Mouse (Mus musculus) erythroblast, adult 5-6 weeks (primary cell): Measurements from ENCODE around the gene Dis3l2. TPM values are rescaled to one million over a fixed set of nuclear protein-coding genes. Genes with fewer than 3 reads are reported as not detected.
A peak's percentile ranks its signal among the peaks of the same experiment; 100 is the strongest.

Source experiments
- ATAC-seq: replicated peaks from 2 replicates; pipeline ENCODE4 v1.8.0; 2016; ENCODE audit warnings: moderate number of reproducible peaks, mild to moderate bottlenecking, moderate TSS enrichment, inconsistent platforms; ENCODE audit not compliant: poor library complexity, low FRiP score, severe bottlenecking
- total RNA-seq, 2 experiments: library from RNA; stranded (forward) in 1 of 2; stranded (reverse) in 1 of 2; fragments of 150-400 nt in 1 of 2; fragments of 200-764, 138-1000 nt in 1 of 2; gene quantifications; 2 replicates each; pipeline versions ENCODE4 v1.2.3 to v1.2.4; 2015 to 2017; ENCODE audit warnings: low replicate concordance in 2 of 2

Dis3l2 gene
- total RNA-seq, 2 experiments from 2014 or later = 3.6 to 5.0 TPM

DNA sequence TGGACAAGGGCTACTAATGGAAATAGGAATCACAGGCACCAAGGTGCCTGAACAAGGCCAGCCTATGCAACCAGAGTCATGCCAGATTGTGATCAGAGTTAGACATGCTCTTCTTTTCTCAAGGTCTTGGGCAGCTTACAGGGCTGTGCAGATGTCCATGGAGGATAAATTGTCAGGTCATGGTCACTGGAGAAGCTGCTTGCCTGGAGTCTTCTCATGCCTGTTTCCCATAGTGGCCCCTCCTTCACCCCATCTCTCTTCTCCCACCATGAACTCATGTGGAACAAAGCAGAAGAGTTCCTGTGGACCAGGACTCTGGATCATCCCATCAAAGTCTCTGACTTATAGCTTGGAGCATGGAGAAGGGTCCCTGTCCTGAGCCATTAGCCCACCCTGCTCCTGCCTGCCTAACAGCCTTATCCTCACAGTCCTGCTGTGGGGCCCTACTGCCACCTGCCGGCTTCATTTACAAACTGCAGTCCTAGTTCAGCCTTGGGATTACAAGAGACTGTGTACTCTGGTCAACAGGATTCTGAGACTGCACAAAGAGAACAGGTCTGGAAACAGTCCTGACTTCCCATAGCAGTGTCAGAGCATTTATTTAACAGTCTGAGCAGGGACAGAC is 338.3 kb downstream of the Dis3l2 start:
- peak; percentile 59; the same call in 1 of the 2 replicates for ATAC-seq

- ATAC-seq = no peak
These were observed 346.5 kb downstream of the Dis3l2 start for GRCm38 (mm10) chr1:87050072-87050471.

DNA sequence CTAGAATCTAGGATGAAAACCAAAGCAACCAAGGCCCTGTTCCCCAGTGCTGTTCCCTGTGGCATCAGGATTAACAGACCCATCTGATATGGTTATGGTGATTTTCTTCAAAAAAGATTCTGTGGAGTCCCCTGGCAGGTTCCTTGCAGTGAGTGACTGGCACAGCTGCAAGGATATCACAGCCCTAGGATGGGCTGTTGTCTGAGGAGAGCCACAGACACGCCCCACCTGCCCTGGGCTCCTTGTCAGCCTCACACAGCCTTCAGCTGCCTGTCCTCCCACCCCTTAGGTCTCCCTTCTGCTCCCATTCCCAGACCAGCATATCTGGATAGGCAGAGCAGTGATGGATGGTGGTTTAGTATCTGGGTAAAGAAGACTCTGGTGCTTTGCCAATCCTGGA is 347.1 kb downstream of the Dis3l2 start:
- no peak for ATAC-seq

GRCm38 (mm10) chr1:87051369-87051768 is 347.8 kb downstream of the Dis3l2 start:
- no peak for ATAC-seq

GRCm38 (mm10) chr1:87057075-87057474 is 353.5 kb downstream of the Dis3l2 start:
- ATAC-seq = no peak

DNA sequence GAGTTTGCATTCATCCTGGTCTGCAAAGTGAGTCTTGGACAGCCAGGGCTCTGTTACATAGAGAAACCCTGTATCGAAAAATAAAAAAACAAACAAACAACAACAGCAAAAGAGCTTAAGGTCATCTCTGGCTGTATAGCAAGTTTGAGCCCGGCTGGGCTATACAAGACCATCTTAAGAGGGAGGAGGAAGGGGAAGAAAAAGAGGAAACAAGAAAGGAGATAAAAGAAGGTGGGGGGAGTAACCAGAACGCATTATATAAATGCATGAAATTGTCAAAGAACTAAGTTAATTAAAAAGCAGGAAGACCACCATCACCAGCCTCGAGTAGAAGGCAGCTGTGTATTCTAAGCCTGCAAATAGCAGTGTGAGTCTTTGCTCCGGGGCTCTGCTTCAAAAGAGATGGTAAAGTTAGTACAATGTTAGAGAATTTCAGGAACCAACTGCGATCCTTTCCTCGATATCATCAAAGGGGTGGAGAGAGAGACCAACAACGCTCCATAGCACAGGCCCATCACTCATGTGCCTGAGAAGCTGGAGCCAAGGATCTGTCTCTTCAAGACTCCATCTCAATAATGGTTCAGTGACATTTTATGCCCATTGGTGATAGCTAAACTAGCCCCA is 355.5 kb downstream of the Dis3l2 start:
- ATAC-seq = no peak

GRCm38 (mm10) chr1:87060913-87061312 is 357.3 kb downstream of the Dis3l2 start:
- no peak for ATAC-seq

DNA sequence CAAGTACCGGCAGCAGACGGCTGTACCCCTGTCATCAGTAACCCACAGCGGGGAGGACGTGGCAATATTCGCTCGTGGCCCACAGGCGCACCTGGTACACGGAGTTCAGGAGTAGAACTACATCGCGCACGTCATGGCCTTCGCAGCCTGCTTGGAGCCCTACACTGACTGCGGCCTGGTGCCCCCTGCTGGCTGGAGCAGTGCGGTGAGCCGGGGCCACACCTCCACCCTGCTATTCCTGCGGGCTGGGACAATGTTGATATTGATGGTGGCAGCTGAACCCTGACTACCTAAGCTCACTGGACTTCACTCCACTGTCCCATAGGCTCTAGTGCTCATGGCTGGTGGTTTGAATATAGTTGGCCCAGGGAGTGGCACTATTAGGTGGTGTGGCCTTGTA is 367.1 kb downstream of the Dis3l2 start:
- ATAC-seq = 0 out of 2 replicates have a peak, but pooled peaks have one; percentile 59

DNA sequence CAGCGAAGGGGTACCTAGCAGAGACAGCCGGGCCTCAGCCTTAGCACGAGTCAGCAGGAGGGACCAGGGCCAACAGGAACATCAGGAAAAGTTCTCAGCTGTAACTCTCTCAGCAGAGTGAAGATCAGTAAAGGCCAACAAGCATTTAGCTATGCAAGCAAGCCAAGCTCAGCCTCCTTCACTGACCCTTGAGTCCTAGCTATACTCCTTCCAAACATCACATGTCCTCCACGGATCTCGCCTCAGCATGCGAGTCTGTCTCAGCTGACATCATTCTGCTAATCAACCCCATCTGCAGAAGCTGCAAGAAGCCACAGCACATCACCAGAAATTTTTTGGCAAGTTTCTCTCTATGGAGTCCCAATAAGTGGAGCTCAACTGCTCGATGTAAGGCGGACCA is 370.2 kb downstream of the Dis3l2 start:
- ATAC-seq = no peak

GRCm38 (mm10) chr1:87086196-87086595 is 382.6 kb downstream of the Dis3l2 start:
- ATAC-seq = no peak

GRCm38 (mm10) chr1:87086964-87087363 is 383.4 kb downstream of the Dis3l2 start:
- ATAC-seq = no peak

- no peak for ATAC-seq
These were observed 385.6 kb downstream of the Dis3l2 start for GRCm38 (mm10) chr1:87089251-87089650.

DNA sequence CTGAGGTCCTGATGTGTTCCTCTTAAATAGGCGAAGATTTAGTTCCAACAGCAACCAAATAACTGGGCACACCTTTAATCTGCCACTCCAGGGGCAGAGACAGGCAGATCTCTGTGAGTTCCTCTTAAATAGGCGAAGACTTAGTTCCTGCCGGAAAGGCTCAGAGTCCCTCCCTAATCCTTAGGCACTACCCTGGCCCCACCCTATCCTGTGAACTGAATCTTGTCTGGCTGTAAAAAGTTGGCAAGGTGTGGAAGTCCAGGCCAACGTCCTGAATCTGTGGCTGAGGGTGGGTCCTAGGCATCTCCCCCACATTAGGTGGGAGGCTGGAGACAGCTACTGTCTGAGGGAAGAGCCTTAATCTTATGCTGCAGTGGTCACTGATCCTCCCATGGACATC is 386.2 kb downstream of the Dis3l2 start, which contains the start of gene Alppl2:
Gene Alppl2, minus strand, starts transcription at position 101 of the 400 bp plus-strand sequence.
- no peak for ATAC-seq

GRCm38 (mm10) chr1:87095642-87096041 is 392.0 kb downstream of the Dis3l2 start:
- ATAC-seq = no peak

- ATAC-seq = 0 out of 2 replicates have a peak, but pooled peaks have one; percentile 59
These were observed 394.9 kb downstream of the Dis3l2 start for GRCm38 (mm10) chr1:87098358-87098975.

Other genes starting within 250 kb of the Dis3l2 start
- gene Ptma, start 177.1 kb upstream of the Dis3l2 start, total RNA-seq (2015; ENCODE audit: low replicate concordance) = 1,027 and 1,158 TPM in 2 replicates
- gene Ptma, start 177.1 kb upstream of the Dis3l2 start, total RNA-seq (2017; ENCODE audit: low replicate concordance) = 910 and 1,101 TPM in 2 replicates
- 6.9 and 20.5 TPM in 2 replicates for gene Pde6d, start 121.2 kb upstream of the Dis3l2 start, total RNA-seq (2015; ENCODE audit: low replicate concordance)
- gene Pde6d, start 121.2 kb upstream of the Dis3l2 start, total RNA-seq (2017; ENCODE audit: low replicate concordance) = 2.9 and 3.7 TPM in 2 replicates
- 4.6 and 6.1 TPM in 2 replicates for gene Cops7b, start 120.9 kb upstream of the Dis3l2 start, total RNA-seq (2015; ENCODE audit: low replicate concordance)
- gene Cops7b, start 120.9 kb upstream of the Dis3l2 start, total RNA-seq (2017; ENCODE audit: low replicate concordance) = 2.6 and 5.6 TPM in 2 replicates
- not detected in 2 replicates for gene Nppc, start 33.2 kb upstream of the Dis3l2 start, total RNA-seq (2015; ENCODE audit: low replicate concordance)
- gene Nppc, start 33.2 kb upstream of the Dis3l2 start, total RNA-seq (2017; ENCODE audit: low replicate concordance) = not detected in 2 replicates